Mouse (Mus musculus) CH12.LX (cell line): ENCODE data around the gene Fam171a1. TPM values are rescaled to one million over a fixed set of nuclear protein-coding genes. Genes with fewer than 3 reads are reported as not detected.

Experiments used
- DNase-seq: peaks from one replicate; pipeline ENCODE4 v3.0.0-alpha.2; 2013; ENCODE audit errors: extremely low read depth
- H3K27ac ChIP-seq: 2 replicates; pipeline ENCODE4 v1.5.1; 2012; ENCODE audit warnings: low read depth, mild to moderate bottlenecking, control low read depth, moderate library complexity; ENCODE audit not compliant: insufficient read depth
- H3K27me3 ChIP-seq: replicated peaks from 2 replicates; pipeline ENCODE3; 2012; ENCODE audit warnings: inconsistent platforms
- H3K36me3 ChIP-seq, 2 experiments: replicated peaks in 1 of 2; 2 replicates each; pipeline versions ENCODE3 to v1.6.1; 2012; ENCODE audit warnings: inconsistent platforms in 1 of 2, low read length in 1 of 2, mild to moderate bottlenecking in 1 of 2, mixed read lengths in 1 of 2, moderate library complexity in 1 of 2; ENCODE audit not compliant: control insufficient read depth in 1 of 2, insufficient read depth in 1 of 2
- H3K4me1 ChIP-seq, 2 experiments: 2 replicates each; pipeline ENCODE4 v1.6.1; 2012; ENCODE audit warnings: inconsistent platforms in 1 of 2, moderate library complexity in 1 of 2; ENCODE audit not compliant: insufficient read depth in 2 of 2, control insufficient read depth in 1 of 2
- H3K4me2 ChIP-seq: 2 replicates; pipeline ENCODE4 v1.6.1; 2012; ENCODE audit warnings: low read depth, mild to moderate bottlenecking, control low read depth; ENCODE audit not compliant: poor library complexity, insufficient read depth, severe bottlenecking
- H3K4me3 ChIP-seq, 3 experiments: fragments of 150-350 bp in 1 of 3; sonication (generic) in 1 of 3; replicated peaks in 1 of 3; 2 replicates each; pipeline versions ENCODE3 to v1.5.1; 2011 to 2012; ENCODE audit warnings: low read depth in 2 of 3, low read length in 2 of 3, mild to moderate bottlenecking in 2 of 3, moderate library complexity in 2 of 3, control low read depth in 1 of 3, improper control_type of control experiment in 1 of 3, inconsistent platforms in 1 of 3, mixed read lengths in 1 of 3; ENCODE audit not compliant: poor library complexity in 1 of 3
- H3K79me2 ChIP-seq: replicated peaks from 2 replicates; pipeline ENCODE4 v1.6.1; 2012; ENCODE audit warnings: mild to moderate bottlenecking, moderate library complexity; ENCODE audit not compliant: control insufficient read depth, poor library complexity, insufficient read depth, severe bottlenecking; ENCODE audit errors: extremely low read depth
- H3K9ac ChIP-seq: 2 replicates; pipeline ENCODE4 v1.6.1; 2012; ENCODE audit warnings: low read depth, mild to moderate bottlenecking, control low read depth, moderate library complexity; ENCODE audit not compliant: insufficient read depth
- H3K9me3 ChIP-seq: replicated peaks from 2 replicates; pipeline ENCODE3; 2012; ENCODE audit warnings: low read length, inconsistent platforms, mixed read lengths
- BHLHE40 ChIP-seq: IDR thresholded peaks from 2 replicates; pipeline ENCODE4 v1.6.1; 2011; ENCODE audit warnings: mild to moderate bottlenecking, low read depth, low read length, improper control_type of control experiment
- CHD1 ChIP-seq: IDR thresholded peaks from 2 replicates; pipeline ENCODE4 v1.6.1; 2012; ENCODE audit warnings: low read depth, low read length, improper control_type of control experiment, inconsistent platforms
- CTCF ChIP-seq, 2 experiments: IDR thresholded peaks in 1 of 2; conservative IDR thresholded peaks in 1 of 2; 2 replicates each; pipeline ENCODE4 v1.5.1; 2011 to 2012; ENCODE audit warnings: low read depth in 2 of 2, low read length in 2 of 2, improper control_type of control experiment in 1 of 2, inconsistent platforms in 1 of 2, mild to moderate bottlenecking in 1 of 2, moderate library complexity in 1 of 2
- E2F4 ChIP-seq: IDR thresholded peaks from 2 replicates; pipeline ENCODE4 v1.6.1; 2011; ENCODE audit warnings: low read depth, low read length, improper control_type of control experiment; ENCODE audit not compliant: insufficient replicate concordance
- GABPA ChIP-seq: IDR thresholded peaks from 2 replicates; pipeline ENCODE4 v1.6.1; 2012; ENCODE audit warnings: low read depth, low read length, improper control_type of control experiment, inconsistent platforms; ENCODE audit not compliant: insufficient replicate concordance
- HCFC1 ChIP-seq: IDR thresholded peaks from 2 replicates; pipeline ENCODE4 v1.6.1; 2012; ENCODE audit warnings: low read depth, mild to moderate bottlenecking, inconsistent platforms, low read length, improper control_type of control experiment
- IRF4 ChIP-seq: IDR thresholded peaks from 2 replicates; pipeline ENCODE4 v1.6.1; 2014; ENCODE audit warnings: low read depth, mild to moderate bottlenecking, inconsistent platforms, low read length, improper control_type of control experiment
- JUND ChIP-seq: conservative IDR thresholded peaks from 2 replicates; pipeline ENCODE4 v1.6.1; 2011; ENCODE audit warnings: low read depth, low read length, improper control_type of control experiment
- KAT2A ChIP-seq: IDR thresholded peaks from 2 replicates; pipeline ENCODE4 v1.6.1; 2012; ENCODE audit warnings: low read length, improper control_type of control experiment, inconsistent platforms; ENCODE audit not compliant: insufficient replicate concordance
- MAFK ChIP-seq: IDR thresholded peaks from 2 replicates; pipeline ENCODE4 v1.6.1; 2011; ENCODE audit warnings: low read length, improper control_type of control experiment; ENCODE audit not compliant: insufficient replicate concordance
- MYC ChIP-seq: IDR thresholded peaks from 2 replicates; pipeline ENCODE4 v1.6.1; 2011; ENCODE audit warnings: low read depth, mild to moderate bottlenecking, improper control_type of control experiment, low read length
- POLR2A ChIP-seq: IDR thresholded peaks from 2 replicates; pipeline ENCODE4 v1.6.1; 2011; ENCODE audit warnings: low read depth, mild to moderate bottlenecking, improper control_type of control experiment, low read length
- RCOR1 ChIP-seq: conservative IDR thresholded peaks from 2 replicates; pipeline ENCODE4 v1.6.1; 2012; ENCODE audit warnings: low read depth, mild to moderate bottlenecking, inconsistent platforms, low read length, improper control_type of control experiment
- SIN3A ChIP-seq: IDR thresholded peaks from 2 replicates; pipeline ENCODE4 v1.6.1; 2012; ENCODE audit warnings: low read length, improper control_type of control experiment, inconsistent platforms
- SMC3 ChIP-seq: IDR thresholded peaks from 2 replicates; pipeline ENCODE4 v1.6.1; 2011; ENCODE audit warnings: low read depth, low read length, improper control_type of control experiment
- TCF12 ChIP-seq: IDR thresholded peaks from 2 replicates; pipeline ENCODE4 v1.6.1; 2014; ENCODE audit warnings: low read depth, mild to moderate bottlenecking, inconsistent platforms, low read length, improper control_type of control experiment
- UBTF ChIP-seq: IDR thresholded peaks from 2 replicates; pipeline ENCODE4 v1.6.1; 2012; ENCODE audit warnings: low read depth, mild to moderate bottlenecking, inconsistent platforms, low read length, improper control_type of control experiment, moderate library complexity
- ZC3H11A ChIP-seq: IDR thresholded peaks from 2 replicates; pipeline ENCODE4 v1.6.1; 2012; ENCODE audit warnings: low read depth, mild to moderate bottlenecking, inconsistent platforms, low read length, improper control_type of control experiment
- ZMIZ1 ChIP-seq: IDR thresholded peaks from 2 replicates; pipeline ENCODE4 v1.6.1; 2012; ENCODE audit warnings: low read depth, mild to moderate bottlenecking, inconsistent platforms, low read length, improper control_type of control experiment
- ZNF384 ChIP-seq: IDR thresholded peaks from 2 replicates; pipeline ENCODE4 v1.6.1; 2012; ENCODE audit warnings: low read depth, low read length, improper control_type of control experiment, inconsistent platforms
- dilution Hi-C: fragments of 300-500 bp; cut with MboI; formaldehyde crosslinking; loops from 2 replicates; pipeline ENCODE4 v1.14.3; 2020; ENCODE audit warnings: low sequenced_read_pairs; ENCODE audit not compliant: extremely low pct_unique_long_range_greater_than_20kb, extremely low pct_ligation_motif_present
- in situ Hi-C: fragments of 300-500 bp; cut with MboI; formaldehyde crosslinking; loops from 3 replicates; pipeline ENCODE4 v1.14.3; 2019; ENCODE audit warnings: low sequenced_read_pairs, low pct_ligation_motif_present, low pct_unique_long_range_greater_than_20kb, mixed read lengths
- polyA plus RNA-seq: library from polyadenylated mRNA; unstranded; fragments of >175 nt; gene quantifications from 2 replicates; pipeline ENCODE4 v1.2.1, GENCODE M21; 2012; ENCODE audit warnings: low read depth; ENCODE audit not compliant: insufficient read length
- total RNA-seq, 2 experiments: library from RNA; depleted of rRNA; stranded (reverse); fragments of 300-350 nt in 1 of 2; fragments of >200 nt in 1 of 2; gene quantifications; 2 replicates each; pipeline ENCODE4 v1.2.3; 2012 to 2014

Fam171a1 gene
- total and polyA plus RNA-seq, 3 experiments = 0.59 to 3.2 (median 1.8) TPM

DNA sequence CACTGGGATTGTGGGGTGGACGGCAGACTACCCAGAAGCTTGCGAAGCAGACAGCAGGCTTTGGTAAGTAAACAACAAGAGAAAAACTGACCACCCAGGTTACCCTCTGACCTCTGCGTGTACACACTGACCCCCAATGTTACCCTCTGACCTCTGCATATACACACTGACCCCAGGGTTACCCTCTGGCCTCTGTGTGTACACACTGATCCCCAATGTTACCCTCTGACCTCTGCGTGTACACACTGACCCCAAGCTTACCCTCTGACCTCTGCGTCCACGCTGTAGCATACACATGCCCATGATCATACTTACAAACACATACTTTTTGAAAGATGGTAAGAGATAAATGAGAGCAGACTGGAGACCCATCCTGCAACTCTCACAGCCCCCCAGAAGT is 77.1 kb downstream of the Fam171a1 start:
- H3K27ac ChIP-seq = no peak overlapping the region
- dilution Hi-C loops = no loop called here

DNA sequence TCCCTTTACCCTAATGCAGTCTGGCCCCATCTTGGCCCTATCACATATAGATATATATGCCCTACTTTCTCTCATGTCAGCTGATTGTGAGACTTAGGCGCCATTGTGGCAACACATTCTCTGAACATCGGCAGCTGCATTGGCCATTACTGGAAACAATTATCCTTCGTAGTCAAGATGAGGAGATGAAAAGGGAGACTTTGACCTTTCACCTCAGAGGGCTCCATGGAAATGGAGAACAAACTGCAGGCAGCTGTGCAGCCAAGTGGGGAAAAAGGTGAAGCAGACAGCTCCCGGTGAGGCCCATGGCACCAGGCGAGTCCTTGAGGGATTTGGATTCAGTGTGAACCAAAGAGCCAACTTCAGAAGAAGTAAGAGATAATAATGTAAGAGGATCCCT is 81.5 kb downstream of the Fam171a1 start:
- no peak for TF ChIP-seq JUND
- no peak for TF ChIP-seq CHD1
- no peak for TF ChIP-seq BHLHE40
- no peak for TF ChIP-seq SMC3
- no peak for TF ChIP-seq POLR2A
- no peaks in the 10 kb centered on the region for H3K27me3 ChIP-seq
- H3K79me2 ChIP-seq = no peaks in the 10 kb centered on the region
- H3K4me2 ChIP-seq = no peak overlapping the region
- dilution Hi-C loops (no loop called here), in situ Hi-C loops (no loop called here)
- H3K9me3 ChIP-seq = no peaks in the 10 kb centered on the region
- no peaks in the 10 kb centered on the region for H3K4me1 ChIP-seq
- H3K27ac ChIP-seq = no peak overlapping the region
- H3K4me3 ChIP-seq = no peak overlapping the region
- H3K9ac ChIP-seq = no peak overlapping the region
- DNase-seq = no peak
- H3K36me3 ChIP-seq = no peaks in the 10 kb centered on the region

More for the DNA sequence above, 77.1 kb downstream of the Fam171a1 start:
- in situ Hi-C loops = no loop called here
- Histone ChIP-seq H3K9me3 (no peaks in the 10 kb centered on the region), H3K4me3 (no peak overlapping the region), H3K27me3 (no peaks in the 10 kb centered on the region), H3K9ac (no peak overlapping the region), H3K79me2 (no peaks in the 10 kb centered on the region), H3K4me1 (no peaks in the 10 kb centered on the region), H3K4me2 (no peak overlapping the region), H3K36me3 (no peaks in the 10 kb centered on the region)
- TF ChIP-seq UBTF = no peak
- TF ChIP-seq ZNF384 = no peak
- TF ChIP-seq MYC = no peak
- no peak for TF ChIP-seq CTCF (conservative IDR thresholded peaks at IDR 0.05 in 1 of 2, IDR thresholded peaks at IDR 0.05 in 1 of 2; ENCODE audit: low read depth in 2 of 2, low read length in 2 of 2)
- no peak for TF ChIP-seq POLR2A
- no peak for TF ChIP-seq SIN3A
- TF ChIP-seq E2F4 = no peak
- TF ChIP-seq ZMIZ1 = no peak
- TF ChIP-seq IRF4 = no peak
- TF ChIP-seq SMC3 = no peak
- no peak for TF ChIP-seq HCFC1
- no peak for TF ChIP-seq GABPA
- no peak for TF ChIP-seq BHLHE40
- no peak for TF ChIP-seq MAFK
- TF ChIP-seq RCOR1 = no peak
- TF ChIP-seq ZC3H11A = no peak
- no peak for TF ChIP-seq TCF12
- TF ChIP-seq KAT2A = no peak
- DNase-seq = no peak
